Mouse (Mus musculus): ENCODE data around the gene 1810009J06Rik.
A peak's percentile ranks its signal among the peaks of the same experiment; 100 is the strongest.
"Not testable (repeated sequence)": the region's sequence is repeated elsewhere in the genome, so short reads cannot be mapped to it uniquely, and the experiment has no call there.

1810009J06Rik gene

DNA sequence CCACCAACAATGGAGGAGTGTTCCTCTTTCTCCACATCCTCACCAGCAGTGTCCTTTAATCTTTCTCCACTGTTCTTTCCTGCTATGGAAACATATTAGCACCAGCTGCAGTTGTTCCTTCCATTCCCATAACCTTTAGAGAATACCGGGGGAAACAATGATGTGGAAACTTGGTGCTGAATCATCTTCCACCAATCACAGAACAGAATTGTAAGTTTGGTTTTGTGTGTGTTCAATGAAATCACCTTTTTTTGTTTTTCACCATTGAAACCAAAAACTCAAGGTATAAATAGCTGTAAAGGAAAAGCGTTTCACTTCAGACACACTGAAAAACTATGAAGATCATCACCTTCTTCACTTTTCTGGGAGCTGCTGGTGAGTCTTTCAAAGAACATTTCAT lies at the start of gene 1810009J06Rik:
1810009J06Rik (plus strand) TSS at position 301 of the 400 bp plus-strand sequence.
- DNase-seq (ENCODE audit: low read depth, low spot score), result not testable (repeated sequence)

DNA sequence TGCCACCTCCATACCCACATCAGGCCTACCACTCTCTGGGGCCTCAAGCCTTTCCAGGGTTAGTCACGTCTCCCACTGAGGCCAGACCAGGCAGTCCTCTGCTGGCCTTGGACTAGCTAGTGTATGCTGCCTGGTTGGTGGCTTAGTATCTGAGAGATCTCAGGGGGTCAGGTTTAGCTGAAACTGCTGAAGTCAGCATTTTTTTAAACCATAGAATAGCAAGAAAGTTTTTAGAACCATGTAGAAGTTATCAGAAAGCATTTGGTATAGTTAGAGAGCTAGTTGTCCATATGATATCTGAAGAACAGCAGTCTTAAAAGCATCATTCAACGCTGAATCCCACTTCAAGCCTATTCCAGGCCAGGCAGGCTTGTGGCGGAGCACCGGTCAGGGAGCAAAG lies 44.6 kb upstream of the 1810009J06Rik start:
- DNase-seq (ENCODE audit: low read depth, low spot score), result no peak

DNA sequence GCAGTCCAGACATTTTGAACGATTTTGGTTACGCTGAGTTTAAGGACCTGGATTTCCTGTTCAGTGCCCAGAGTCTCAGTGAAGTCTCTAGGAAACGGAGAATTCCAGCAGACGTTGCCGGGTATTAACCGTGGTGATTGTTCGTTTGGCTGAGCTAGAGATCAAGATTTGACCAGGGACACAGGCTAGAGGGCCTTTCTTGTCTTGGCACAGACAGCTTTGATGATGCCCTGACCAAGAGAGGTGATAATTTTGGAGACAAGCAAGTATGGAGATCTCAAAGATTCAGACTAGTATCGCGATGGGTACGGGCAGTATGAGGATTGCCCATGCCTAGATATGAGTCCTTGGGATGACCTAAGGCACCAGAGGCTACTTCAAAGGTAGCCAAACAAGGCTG lies 24.1 kb upstream of the 1810009J06Rik start, which contains the start of gene 1700074P13Rik:
1700074P13Rik (minus strand) TSS at position 101 of the 400 bp plus-strand sequence.
- no peak for DNase-seq (ENCODE audit: low read depth, low spot score)

DNA sequence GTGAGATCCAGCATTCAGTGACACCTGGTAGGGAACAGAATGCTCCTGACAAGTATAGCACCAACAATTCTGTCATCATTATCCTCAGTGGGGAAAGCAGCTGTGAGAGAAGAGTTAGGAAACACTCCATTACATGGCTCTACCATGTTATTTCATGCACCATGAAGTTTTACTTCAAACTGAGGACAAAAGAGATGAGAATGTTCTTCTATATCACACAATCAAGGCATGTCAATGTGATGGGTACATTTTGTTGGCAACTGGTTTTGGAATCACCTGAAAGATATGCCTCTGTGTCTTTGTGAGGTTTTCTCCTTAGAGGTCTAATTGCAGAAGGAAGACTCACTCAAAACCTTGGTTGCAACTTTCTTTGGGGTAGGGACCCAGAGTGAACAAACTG lies 12.8 kb upstream of the 1810009J06Rik start, which contains the start of gene Gm4744:
Gm4744 (minus strand) TSS at position 101 of the 400 bp plus-strand sequence.
- no peak for DNase-seq (ENCODE audit: low read depth, low spot score)

DNA sequence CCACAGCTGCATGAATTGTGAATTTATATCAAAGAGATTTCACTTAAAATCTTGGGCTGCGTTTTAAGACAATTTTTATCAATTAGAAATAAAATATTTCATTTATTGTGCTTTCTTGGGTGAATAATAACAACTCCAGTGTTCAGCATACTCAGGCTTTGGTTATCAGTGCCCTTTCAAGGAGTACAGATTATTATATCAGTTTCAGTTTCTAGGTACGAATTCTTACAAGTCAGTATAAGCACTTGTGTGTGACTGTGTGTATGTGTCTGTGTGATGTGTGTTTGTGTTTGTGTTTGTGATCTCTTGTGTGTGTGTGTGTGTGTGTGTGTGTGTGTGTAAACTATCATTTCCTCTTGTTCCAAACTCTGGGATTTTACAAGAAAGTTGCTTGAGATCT lies 10.8 kb upstream of the 1810009J06Rik start:
- DNase-seq (ENCODE audit: low read depth, low spot score), result no peak

- not testable (repeated sequence) for DNase-seq (ENCODE audit: low read depth, low spot score)
Measured at GRCm38 (mm10) chr6:40999379-40999778, 34.8 kb downstream of the 1810009J06Rik start, which contains the start of gene Gm2663. Gm2663 (minus strand) TSS chr6:40999479.

DNA sequence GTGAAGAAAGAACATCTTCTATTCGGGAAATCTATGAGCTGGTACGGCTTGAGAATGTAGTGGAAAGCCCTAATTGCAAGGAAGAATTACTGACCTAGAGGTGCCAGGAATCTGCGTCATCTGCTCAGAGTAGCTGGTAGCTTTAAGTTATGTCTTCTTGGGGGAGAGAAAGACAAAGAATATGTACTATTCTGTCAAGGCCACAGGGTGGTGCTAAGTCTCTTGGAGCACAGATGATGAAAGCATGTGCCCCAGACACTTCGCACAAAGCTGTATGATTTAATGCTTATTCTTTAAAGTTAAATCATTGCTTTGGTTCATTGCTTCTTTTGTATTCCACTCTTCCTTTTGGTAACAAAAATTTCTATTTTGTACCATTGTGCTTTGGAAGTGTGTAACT lies 50.5 kb downstream of the 1810009J06Rik start:
- DNase-seq (ENCODE audit: low read depth, low spot score), result peak; percentile 8
